Mouse (Mus musculus): ENCODE data around the gene Hspa4. TPM values are rescaled to one million over a fixed set of nuclear protein-coding genes. Genes with fewer than 3 reads are reported as not detected.
"Not testable (repeated sequence)": the region's sequence is repeated elsewhere in the genome, so short reads cannot be mapped to it uniquely, and the experiment has no call there.

Hspa4 gene
- polyA plus RNA-seq, 1 experiment from 2014 or later: 137 TPM

DNA sequence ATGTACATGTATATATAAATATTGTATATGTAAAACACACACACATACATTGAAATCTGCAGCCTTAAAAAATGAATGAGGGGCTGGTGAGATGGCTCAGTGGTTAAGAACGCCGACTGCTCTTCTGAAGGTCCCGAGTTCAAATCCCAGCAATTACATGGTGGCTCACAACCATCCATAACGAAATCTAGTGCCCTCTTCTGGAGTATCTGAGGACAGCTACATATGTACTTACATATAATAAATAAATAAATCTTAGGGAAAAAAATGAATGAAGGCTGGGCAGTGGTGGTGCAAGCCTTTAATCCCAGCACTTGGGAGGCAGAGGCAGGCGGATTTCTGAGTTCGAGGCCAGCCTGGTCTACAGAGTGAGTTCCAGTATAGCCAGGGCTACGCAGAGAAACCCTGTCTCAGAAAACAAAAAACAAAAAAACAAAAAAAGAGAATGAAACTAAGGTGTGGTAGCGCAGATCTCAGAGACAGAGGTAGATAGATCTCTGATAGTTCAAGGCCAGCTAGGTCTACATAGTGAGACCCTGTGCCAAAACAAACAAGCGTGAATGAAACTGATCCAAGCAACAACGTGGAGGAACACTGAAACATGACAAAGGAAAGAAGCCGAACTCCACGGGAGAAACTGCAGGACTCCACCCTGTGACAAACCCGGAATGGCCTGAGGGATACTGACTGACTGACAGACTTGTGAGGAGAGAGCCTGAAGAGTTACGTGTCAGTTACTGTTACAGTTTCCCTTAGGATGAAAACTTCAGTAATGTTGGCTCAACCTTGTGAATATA lies 4.0 kb upstream of the Hspa4 start:
- H3K27me3 ChIP-seq (ENCODE audit: control insufficient read depth, insufficient read depth, low read length): no peaks in the 10 kb centered on the region
- H3K4me2 ChIP-seq (ENCODE audit: low read depth, severe bottlenecking): no peak overlapping the region
- DNase-seq (ENCODE audit: low spot score): no peak
- H3K27ac ChIP-seq (replicated peaks; ENCODE audit: low read depth, low read length): no peak overlapping the region
- no peaks in the 10 kb centered on the region for H3K9me3 ChIP-seq (ENCODE audit: control insufficient read depth, low read length)
- no peak overlapping the region for H3K9ac ChIP-seq (ENCODE audit: low read length)
- no peak overlapping the region for H3K4me3 ChIP-seq (ENCODE audit: low read depth, low read length)
- 91% methylated on average over 14 of the region's 14 CpGs for WGBS
- no peaks in the 10 kb centered on the region for H3K4me1 ChIP-seq (ENCODE audit: control insufficient read depth, insufficient read depth, low read length)
- no peak for ATAC-seq (ENCODE audit: insufficient number of reproducible peaks, low FRiP score, low TSS enrichment, low read depth)
- no peaks in the 10 kb centered on the region for H3K36me3 ChIP-seq (ENCODE audit: control insufficient read depth, insufficient read depth, low read length)

DNA sequence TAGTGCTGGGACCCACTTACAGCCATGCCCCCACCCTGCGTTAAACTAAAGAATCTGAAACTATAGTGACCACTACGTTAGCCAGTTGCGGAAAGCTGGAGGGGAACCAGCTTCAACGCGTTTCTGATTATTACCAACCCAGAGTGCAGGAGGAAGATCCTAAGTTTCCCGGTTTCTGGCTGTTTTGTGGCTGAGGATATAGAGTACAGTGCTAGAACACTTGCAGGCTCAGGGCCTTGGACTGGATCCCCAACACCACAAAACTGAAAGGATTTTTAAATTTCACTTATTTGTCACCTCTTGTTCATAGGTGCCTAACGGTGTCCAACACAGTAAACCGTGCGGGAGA lies 884 bp upstream of the Hspa4 start:
- Histone ChIP-seq H3K27ac (replicated peaks; ENCODE audit: low read depth, low read length) (peak overlapping the region; percentile 94), H3K9me3 (ENCODE audit: control insufficient read depth, low read length) (no peaks in the 10 kb centered on the region), H3K4me2 (ENCODE audit: low read depth, severe bottlenecking) (peak overlapping the region; percentile 70), H3K4me3 (ENCODE audit: low read depth, low read length) (peak overlapping the region; percentile 99), H3K9ac (ENCODE audit: low read length) (peak overlapping the region; percentile 98), H3K27me3 (ENCODE audit: control insufficient read depth, insufficient read depth, low read length) (no peaks in the 10 kb centered on the region), H3K4me1 (ENCODE audit: control insufficient read depth, insufficient read depth, low read length) (peaks cover 5% of the 10 kb centered on the region; the same call in 1 of the 2 replicates), H3K36me3 (ENCODE audit: control insufficient read depth, insufficient read depth, low read length) (no peaks in the 10 kb centered on the region)
- no peak for ATAC-seq (ENCODE audit: insufficient number of reproducible peaks, low FRiP score, low TSS enrichment, low read depth)
- DNase-seq (ENCODE audit: low spot score): no peak
- WGBS: 48% methylated on average over 9 of the region's 9 CpGs

DNA sequence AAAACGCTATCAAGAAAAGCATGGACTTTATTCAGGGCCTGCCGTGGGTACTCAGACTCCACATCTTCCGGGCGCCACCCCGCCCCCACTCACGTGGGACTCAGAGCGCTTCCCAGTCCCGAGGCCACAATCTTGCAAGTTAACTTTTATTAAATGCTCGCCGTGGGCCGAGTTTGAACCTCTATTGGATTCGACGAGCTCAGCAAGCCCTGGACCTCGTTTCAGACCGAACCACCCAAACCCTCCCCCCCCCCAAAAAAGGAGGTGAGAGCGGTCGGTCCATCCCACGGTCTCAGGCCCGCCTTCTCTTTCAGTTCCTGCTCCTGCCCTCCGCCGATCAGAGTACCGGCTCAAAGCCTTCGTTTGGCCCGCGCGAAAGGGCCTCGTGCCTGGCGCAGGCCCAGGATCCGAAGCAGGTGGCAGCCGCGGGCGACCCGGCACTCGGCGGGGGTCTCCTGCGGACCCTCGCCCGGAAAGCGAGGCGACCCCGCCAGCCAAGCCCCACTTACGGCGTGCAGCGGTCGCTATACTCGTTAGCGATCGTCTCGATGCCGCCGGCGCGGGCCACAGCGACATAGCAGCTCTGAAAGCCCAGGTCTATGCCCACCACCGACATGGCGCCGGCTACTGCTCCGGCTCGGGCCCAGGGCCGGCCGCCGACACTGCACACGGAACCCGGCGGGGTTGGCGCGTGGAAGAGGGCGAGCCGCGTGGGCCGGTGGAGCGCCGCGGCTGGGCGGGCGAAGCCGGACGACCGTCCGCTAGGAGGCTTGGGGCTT lies 517 bp downstream of the Hspa4 start:
- ATAC-seq (ENCODE audit: insufficient number of reproducible peaks, low FRiP score, low TSS enrichment, low read depth): peak; percentile 63
- no peaks in the 10 kb centered on the region for H3K27me3 ChIP-seq (ENCODE audit: control insufficient read depth, insufficient read depth, low read length)
- no peaks in the 10 kb centered on the region for H3K36me3 ChIP-seq (ENCODE audit: control insufficient read depth, insufficient read depth, low read length)
- peak overlapping the region; percentile 99 for H3K4me3 ChIP-seq (ENCODE audit: low read depth, low read length)
- H3K27ac ChIP-seq (replicated peaks; ENCODE audit: low read depth, low read length): peak overlapping the region; percentile 94
- H3K9me3 ChIP-seq (ENCODE audit: control insufficient read depth, low read length): no peaks in the 10 kb centered on the region
- peak; percentile 71 for DNase-seq (ENCODE audit: low spot score)
- H3K9ac ChIP-seq (ENCODE audit: low read length): peak overlapping the region; percentile 98
- H3K4me1 ChIP-seq (ENCODE audit: control insufficient read depth, insufficient read depth, low read length): peaks cover 5% of the 10 kb centered on the region; the same call in 1 of the 2 replicates
- H3K4me2 ChIP-seq (ENCODE audit: low read depth, severe bottlenecking): peak overlapping the region; percentile 68
- WGBS: under 1% methylated on average over 80 of the region's 80 CpGs

DNA sequence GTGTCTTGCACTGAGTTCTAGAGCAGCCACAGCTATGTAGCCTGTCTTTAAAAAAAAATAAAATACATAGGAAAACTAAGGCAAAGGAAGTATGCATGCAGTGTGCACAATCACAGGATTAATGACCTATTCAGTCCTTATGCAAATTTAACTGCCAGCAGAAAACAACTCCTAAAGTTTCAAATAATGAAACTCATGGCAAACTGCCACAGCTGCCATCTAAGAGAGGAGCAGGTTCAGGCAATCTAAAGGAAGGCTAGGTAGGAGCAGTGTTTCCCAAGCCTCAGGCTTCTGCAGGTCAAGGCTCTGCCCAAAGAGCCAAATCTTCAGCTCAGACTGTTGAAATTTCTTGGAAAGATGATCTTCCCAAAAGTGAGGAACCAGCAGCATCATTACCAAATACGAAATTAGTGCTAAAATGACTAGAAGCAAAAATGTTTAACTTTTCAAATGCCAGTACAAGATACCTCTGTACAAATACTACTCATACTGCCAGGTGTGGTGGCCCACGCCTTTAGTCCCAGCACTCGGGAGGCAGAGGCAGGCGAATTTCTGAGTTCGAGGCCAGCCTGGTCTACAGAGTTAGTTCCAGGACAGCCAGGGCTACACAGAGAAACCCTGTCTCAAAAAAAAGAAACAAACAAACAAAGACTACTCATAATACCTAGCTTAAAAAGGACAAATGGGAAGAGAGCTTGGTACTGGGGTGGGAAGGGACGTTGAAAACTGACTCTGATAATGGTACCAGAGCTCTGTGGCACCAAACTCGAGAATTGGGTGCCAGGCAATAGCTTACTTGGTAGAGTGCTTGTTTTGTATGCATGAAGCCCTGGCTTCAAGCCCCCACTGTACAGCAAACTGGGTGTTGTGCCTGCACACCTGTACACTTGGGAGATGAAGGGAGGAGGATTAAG lies 2.1 kb downstream of the Hspa4 start:
- H3K4me1 ChIP-seq (ENCODE audit: control insufficient read depth, insufficient read depth, low read length): peaks cover 5% of the 10 kb centered on the region; the same call in 1 of the 2 replicates
- peak overlapping the region; percentile 68; the same call in 1 of the 2 replicates for H3K4me2 ChIP-seq (ENCODE audit: low read depth, severe bottlenecking)
- H3K9me3 ChIP-seq (ENCODE audit: control insufficient read depth, low read length): no peaks in the 10 kb centered on the region
- DNase-seq (ENCODE audit: low spot score) (no peak), ATAC-seq (ENCODE audit: insufficient number of reproducible peaks, low FRiP score, low TSS enrichment, low read depth) (no peak)
- H3K4me3 ChIP-seq (ENCODE audit: low read depth, low read length): peak overlapping the region; percentile 99; the same call in 1 of the 2 replicates
- H3K27me3 ChIP-seq (ENCODE audit: control insufficient read depth, insufficient read depth, low read length): no peaks in the 10 kb centered on the region
- H3K36me3 ChIP-seq (ENCODE audit: control insufficient read depth, insufficient read depth, low read length): no peaks in the 10 kb centered on the region
- no peak overlapping the region for H3K27ac ChIP-seq (replicated peaks; ENCODE audit: low read depth, low read length)
- no peak overlapping the region for H3K9ac ChIP-seq (ENCODE audit: low read length)
- WGBS: 89% methylated on average over 7 of the region's 7 CpGs

DNA sequence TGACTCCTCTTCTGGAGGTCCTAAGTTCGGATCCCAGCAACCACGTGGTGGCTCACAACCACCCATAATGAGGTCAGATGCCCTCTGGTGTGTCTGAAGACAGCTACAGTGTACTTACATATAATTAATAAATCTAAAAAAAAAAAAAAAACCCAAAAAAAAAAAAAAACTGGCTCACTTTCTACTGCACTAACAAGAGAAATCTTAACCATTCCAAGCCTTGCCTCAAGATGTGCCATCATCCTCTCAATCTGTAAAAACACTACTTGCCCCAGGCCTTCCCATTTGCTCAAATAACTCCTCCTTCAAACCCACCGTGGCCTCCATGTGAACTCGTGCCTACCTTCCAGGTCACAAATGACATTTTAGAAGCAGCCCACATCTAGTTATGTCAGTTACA lies 3.4 kb downstream of the Hspa4 start:
- WGBS: 83% methylated on average over 4 of the region's 4 CpGs

DNA sequence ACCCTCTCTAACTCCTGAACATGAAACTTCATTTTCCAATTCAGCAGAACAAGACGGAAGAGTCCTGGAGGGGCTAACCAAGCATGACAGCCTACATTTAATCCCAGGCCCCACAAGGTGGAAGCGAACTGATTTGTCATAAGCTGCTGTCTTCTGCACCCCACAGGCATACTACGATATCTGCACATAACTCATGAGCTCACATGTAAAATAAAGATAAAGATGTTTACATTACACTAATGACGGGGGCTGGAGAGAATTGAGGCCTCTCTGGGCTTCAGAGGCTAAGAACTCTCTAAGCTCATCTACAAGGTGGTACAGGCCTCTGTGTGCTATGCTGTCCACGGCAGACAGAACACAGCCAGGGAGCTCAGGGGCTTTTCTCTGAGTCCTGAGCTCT lies 5.8 kb downstream of the Hspa4 start:
- H3K9me3 ChIP-seq (ENCODE audit: control insufficient read depth, low read length): no peaks in the 10 kb centered on the region
- H3K4me1 ChIP-seq (ENCODE audit: control insufficient read depth, insufficient read depth, low read length): peaks cover 5% of the 10 kb centered on the region; the same call in 1 of the 2 replicates
- no peak overlapping the region for H3K4me3 ChIP-seq (ENCODE audit: low read depth, low read length)
- no peak overlapping the region for H3K27ac ChIP-seq (replicated peaks; ENCODE audit: low read depth, low read length)
- ATAC-seq (ENCODE audit: insufficient number of reproducible peaks, low FRiP score, low TSS enrichment, low read depth) (no peak), DNase-seq (ENCODE audit: low spot score) (no peak)
- no peak overlapping the region for H3K9ac ChIP-seq (ENCODE audit: low read length)
- H3K4me2 ChIP-seq (ENCODE audit: low read depth, severe bottlenecking): no peak overlapping the region
- peaks cover 11% of the 10 kb centered on the region; the same call in 1 of the 2 replicates for H3K36me3 ChIP-seq (ENCODE audit: control insufficient read depth, insufficient read depth, low read length)
- WGBS: 91% methylated on average over 5 of the region's 5 CpGs
- H3K27me3 ChIP-seq (ENCODE audit: control insufficient read depth, insufficient read depth, low read length): no peaks in the 10 kb centered on the region

More for the DNA sequence above, 3.4 kb downstream of the Hspa4 start:
- H3K36me3 ChIP-seq (ENCODE audit: control insufficient read depth, insufficient read depth, low read length): peaks cover 5% of the 10 kb centered on the region; the same call in 1 of the 2 replicates
- no peak overlapping the region for H3K4me3 ChIP-seq (ENCODE audit: low read depth, low read length)
- no peaks in the 10 kb centered on the region for H3K27me3 ChIP-seq (ENCODE audit: control insufficient read depth, insufficient read depth, low read length)
- no peaks in the 10 kb centered on the region for H3K9me3 ChIP-seq (ENCODE audit: control insufficient read depth, low read length)
- H3K4me2 ChIP-seq (ENCODE audit: low read depth, severe bottlenecking): no peak overlapping the region
- no peak overlapping the region for H3K9ac ChIP-seq (ENCODE audit: low read length)
- ATAC-seq (ENCODE audit: insufficient number of reproducible peaks, low FRiP score, low TSS enrichment, low read depth) (no peak), DNase-seq (ENCODE audit: low spot score) (no peak)
- H3K4me1 ChIP-seq (ENCODE audit: control insufficient read depth, insufficient read depth, low read length): peaks cover 5% of the 10 kb centered on the region; the same call in 1 of the 2 replicates
- no peak overlapping the region for H3K27ac ChIP-seq (replicated peaks; ENCODE audit: low read depth, low read length)

DNA sequence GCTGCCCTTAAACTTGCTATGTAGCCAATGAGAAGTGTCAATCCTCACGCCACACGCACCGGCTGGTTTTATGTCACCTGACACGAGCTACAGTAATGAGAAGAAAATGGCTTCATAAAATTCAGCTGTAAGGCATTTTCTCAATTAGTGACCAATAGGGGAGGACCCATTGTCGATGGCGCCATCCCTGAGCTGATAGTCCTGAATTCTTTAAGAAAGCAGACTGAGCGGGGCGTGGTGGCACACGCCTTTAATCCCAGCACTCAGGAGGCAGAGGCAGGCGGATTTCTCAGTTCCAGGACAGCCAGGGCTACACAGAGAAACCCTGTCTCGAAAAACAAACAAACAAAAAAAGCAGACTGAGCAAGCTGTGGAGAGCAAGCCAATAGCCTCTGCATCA lies 9.4 kb downstream of the Hspa4 start:
- H3K27me3 ChIP-seq (ENCODE audit: control insufficient read depth, insufficient read depth, low read length): no peaks in the 10 kb centered on the region
- H3K4me1 ChIP-seq (ENCODE audit: control insufficient read depth, insufficient read depth, low read length): no peaks in the 10 kb centered on the region
- ATAC-seq (ENCODE audit: insufficient number of reproducible peaks, low FRiP score, low TSS enrichment, low read depth) (no peak), DNase-seq (ENCODE audit: low spot score) (no peak)
- H3K4me3 ChIP-seq (ENCODE audit: low read depth, low read length): no peak overlapping the region
- H3K27ac ChIP-seq (replicated peaks; ENCODE audit: low read depth, low read length): no peak overlapping the region
- H3K36me3 ChIP-seq (ENCODE audit: control insufficient read depth, insufficient read depth, low read length): peaks cover 32% of the 10 kb centered on the region
- no peak overlapping the region for H3K9ac ChIP-seq (ENCODE audit: low read length)
- H3K9me3 ChIP-seq (ENCODE audit: control insufficient read depth, low read length): no peaks in the 10 kb centered on the region
- no peak overlapping the region for H3K4me2 ChIP-seq (ENCODE audit: low read depth, severe bottlenecking)
- 89% methylated on average over 11 of the region's 11 CpGs for WGBS

DNA sequence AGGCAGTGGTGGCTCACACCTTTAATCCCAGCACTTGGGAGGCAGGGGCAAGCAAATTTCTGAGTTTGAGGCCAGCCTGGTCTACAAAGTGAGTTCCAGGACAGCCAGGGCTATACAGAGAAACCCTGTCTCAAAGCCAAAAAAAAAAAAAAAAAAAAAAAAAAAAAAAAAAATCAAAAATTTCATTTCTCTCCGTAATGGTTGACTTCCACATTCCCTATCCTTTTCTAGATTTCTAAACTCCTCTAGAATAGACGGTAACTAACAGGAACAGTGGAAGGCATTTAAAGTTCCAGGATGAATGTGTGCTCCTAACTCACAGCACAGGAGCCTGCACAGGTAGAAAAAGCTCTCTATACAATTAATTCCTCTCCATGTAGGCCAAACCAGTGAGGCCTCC lies 10.1 kb downstream of the Hspa4 start:
- DNase-seq (ENCODE audit: low spot score); H3K4me1 ChIP-seq (ENCODE audit: control insufficient read depth, insufficient read depth, low read length); ATAC-seq (ENCODE audit: insufficient number of reproducible peaks, low FRiP score, low TSS enrichment, low read depth); H3K9ac ChIP-seq (ENCODE audit: low read length); H3K4me2 ChIP-seq (ENCODE audit: low read depth, severe bottlenecking); H3K4me3 ChIP-seq (ENCODE audit: low read depth, low read length); H3K27ac ChIP-seq (replicated peaks; ENCODE audit: low read depth, low read length); H3K9me3 ChIP-seq (ENCODE audit: control insufficient read depth, low read length); H3K27me3 ChIP-seq (ENCODE audit: control insufficient read depth, insufficient read depth, low read length): not testable (repeated sequence)
- WGBS: 95% methylated on average over 2 of the region's 2 CpGs
- peaks cover 37% of the 10 kb centered on the region for H3K36me3 ChIP-seq (ENCODE audit: control insufficient read depth, insufficient read depth, low read length)
